Mouse (Mus musculus): ENCODE measurements around the gene Shox2. TPM values are rescaled to one million over a fixed set of nuclear protein-coding genes. Genes with fewer than 3 reads are reported as not detected.
A peak's percentile ranks its signal among the peaks of the same experiment; 100 is the strongest.

The Shox2 gene
- polyA plus RNA-seq (2016; fragmentation: Nextera tagmentation; extraction: Ambion mirVana): 12.3 and 17.2 TPM in 2 replicates

DNA sequence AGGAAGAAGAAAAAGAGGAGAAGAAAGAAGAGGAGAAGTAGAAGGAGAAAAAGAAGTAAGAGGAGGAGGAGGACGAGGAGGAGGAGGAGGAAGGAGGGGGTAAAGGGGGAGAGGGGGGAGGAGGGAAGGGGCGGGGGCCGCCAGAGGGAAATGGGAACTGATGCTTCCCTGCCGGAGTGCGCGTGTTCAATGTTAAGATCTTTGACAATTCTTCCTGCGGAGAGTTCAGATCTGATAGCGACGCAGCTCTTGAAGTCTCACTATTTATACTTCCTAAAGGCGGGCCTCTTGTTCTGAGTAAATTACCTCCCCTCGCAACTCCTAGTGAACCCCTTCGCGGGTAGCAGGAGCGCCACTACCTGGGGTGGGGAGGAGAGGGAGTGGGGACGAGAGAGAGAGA is at the start of gene Shox2:
TSS of gene Shox2 (minus strand) at position 66 of the 400 bp plus-strand sequence.
- WGBS: 0% methylated on average over 15 of the region's 15 CpGs
- Histone ChIP-seq H3K27me3 (ENCODE audit: insufficient read depth, poor library complexity, severe bottlenecking) (peaks cover 86% of the 10 kb centered on the region), H3K4me3 (peak within 1 kb of the TSS; percentile 62), H3K4me1 (replicated peaks) (peaks cover 46% of the 10 kb centered on the region), H3K9me3 (no peaks in the 10 kb centered on the region), H3K36me3 (no peaks in the 10 kb centered on the region), H3K27ac (peak within 1 kb of the TSS; percentile 81)
- no peak for DNase-seq (ENCODE audit: low spot score)

GRCm38 (mm10) chr3:66996820-66997219 is 15.2 kb upstream of the Shox2 start:
- Histone ChIP-seq H3K27me3 (ENCODE audit: insufficient read depth, poor library complexity, severe bottlenecking) (no peaks in the 10 kb centered on the region), H3K36me3 (peaks cover 52% of the 10 kb centered on the region), H3K4me3 (no peak overlapping the region), H3K9me3 (no peaks in the 10 kb centered on the region), H3K4me1 (replicated peaks) (no peaks in the 10 kb centered on the region), H3K27ac (no peak overlapping the region)
- WGBS: 92% methylated on average over 1 of the region's 1 CpGs
- no peak for DNase-seq (ENCODE audit: low spot score)

DNA sequence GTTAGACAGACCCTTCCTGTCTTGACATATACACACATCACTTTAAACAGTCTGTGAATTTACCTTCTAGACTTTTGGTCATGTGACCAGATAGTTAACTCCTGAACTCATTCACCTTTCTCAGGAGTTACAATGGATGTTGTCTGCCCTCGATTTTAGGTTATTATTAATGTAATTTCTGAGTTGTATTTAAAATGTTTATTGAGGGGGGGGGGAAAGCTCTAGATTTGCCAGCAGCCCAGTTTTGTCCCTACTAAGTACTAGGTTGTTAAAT is 4.7 kb upstream of the Shox2 start:
- peaks cover 26% of the 10 kb centered on the region for H3K4me1 ChIP-seq (replicated peaks)
- DNase-seq (ENCODE audit: low spot score): no peak
- peaks cover 41% of the 10 kb centered on the region for H3K27me3 ChIP-seq (ENCODE audit: insufficient read depth, poor library complexity, severe bottlenecking)
- H3K4me3 ChIP-seq: peak overlapping the region; percentile 71
- 12% methylated on average over 1 of the region's 1 CpGs for whole genome bisulfite sequencing
- H3K27ac ChIP-seq: peak overlapping the region; percentile 96
- H3K36me3 ChIP-seq: no peaks in the 10 kb centered on the region
- H3K9me3 ChIP-seq: no peaks in the 10 kb centered on the region

GRCm38 (mm10) chr3:66985539-66986286 is 4.1 kb upstream of the Shox2 start:
- DNase-seq (ENCODE audit: low spot score): peak; percentile 91
- H3K27me3 ChIP-seq (ENCODE audit: insufficient read depth, poor library complexity, severe bottlenecking): peaks cover 46% of the 10 kb centered on the region
- H3K9me3 ChIP-seq: no peaks in the 10 kb centered on the region
- H3K4me1 ChIP-seq (replicated peaks): peaks cover 31% of the 10 kb centered on the region
- H3K36me3 ChIP-seq: no peaks in the 10 kb centered on the region
- peak overlapping the region; percentile 71 for H3K4me3 ChIP-seq
- H3K27ac ChIP-seq: peak overlapping the region; percentile 96
- WGBS: under 1% methylated on average over 60 of the region's 60 CpGs

GRCm38 (mm10) chr3:66983481-66983880 is 1.9 kb upstream of the Shox2 start:
- Histone ChIP-seq H3K4me1 (replicated peaks) (peaks cover 42% of the 10 kb centered on the region), H3K36me3 (no peaks in the 10 kb centered on the region), H3K9me3 (no peaks in the 10 kb centered on the region), H3K27ac (no peak overlapping the region), H3K27me3 (ENCODE audit: insufficient read depth, poor library complexity, severe bottlenecking) (peaks cover 68% of the 10 kb centered on the region), H3K4me3 (no peak overlapping the region)
- WGBS: 12% methylated on average over 3 of the region's 3 CpGs
- no peak for DNase-seq (ENCODE audit: low spot score)

GRCm38 (mm10) chr3:66982181-66982911 is 775 bp upstream of the Shox2 start:
- Histone ChIP-seq H3K4me1 (replicated peaks) (peaks cover 43% of the 10 kb centered on the region), H3K9me3 (no peaks in the 10 kb centered on the region), H3K27me3 (ENCODE audit: insufficient read depth, poor library complexity, severe bottlenecking) (peaks cover 79% of the 10 kb centered on the region), H3K27ac (peak overlapping the region; percentile 81; the same call in 1 of the 2 replicates), H3K36me3 (no peaks in the 10 kb centered on the region), H3K4me3 (peak overlapping the region; percentile 62)
- peak; percentile 69 for DNase-seq (ENCODE audit: low spot score)
- under 1% methylated on average over 29 of the region's 29 CpGs for WGBS

DNA sequence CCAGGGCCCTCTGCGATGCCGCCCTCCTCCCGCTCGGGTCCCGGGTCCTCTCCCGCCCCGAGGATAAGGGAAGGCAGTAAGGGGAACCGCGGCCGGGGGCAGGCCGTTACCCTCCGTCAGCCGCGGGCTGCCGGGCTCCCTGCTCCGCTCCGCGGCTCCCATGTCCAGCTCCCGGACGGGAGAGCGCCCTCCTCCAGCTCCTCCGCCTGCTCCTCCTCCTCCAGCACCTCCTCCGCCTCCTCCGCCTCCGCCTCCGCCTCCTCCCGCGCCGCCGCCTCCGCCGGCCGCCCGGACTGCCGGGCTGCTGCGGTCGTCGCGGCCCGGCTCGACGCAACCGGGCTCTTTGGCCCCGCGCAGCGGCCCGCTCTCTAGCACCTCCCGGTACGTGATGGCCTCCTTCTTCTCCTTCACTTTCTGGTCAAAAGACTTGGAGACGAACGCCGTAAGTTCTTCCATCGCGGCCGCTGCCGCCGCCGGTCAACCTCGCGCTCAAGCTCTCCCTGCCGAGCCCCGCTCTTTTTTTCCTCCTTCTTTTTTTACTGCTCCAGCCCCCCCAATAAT is 390 bp downstream of the Shox2 start, which contains the start of gene Rsrc1:
TSS of gene Rsrc1 (plus strand) at position 290 of the 561 bp plus-strand sequence.
- peak; percentile 75 for DNase-seq (ENCODE audit: low spot score)
- Histone ChIP-seq H3K4me1 (replicated peaks) (peaks cover 41% of the 10 kb centered on the region), H3K27ac (peak within 1 kb of the TSS; percentile 81), H3K4me3 (peak within 1 kb of the TSS; percentile 62), H3K36me3 (no peaks in the 10 kb centered on the region), H3K27me3 (ENCODE audit: insufficient read depth, poor library complexity, severe bottlenecking) (peaks cover 91% of the 10 kb centered on the region), H3K9me3 (no peaks in the 10 kb centered on the region)
- under 1% methylated on average over 57 of the region's 62 CpGs for WGBS

DNA sequence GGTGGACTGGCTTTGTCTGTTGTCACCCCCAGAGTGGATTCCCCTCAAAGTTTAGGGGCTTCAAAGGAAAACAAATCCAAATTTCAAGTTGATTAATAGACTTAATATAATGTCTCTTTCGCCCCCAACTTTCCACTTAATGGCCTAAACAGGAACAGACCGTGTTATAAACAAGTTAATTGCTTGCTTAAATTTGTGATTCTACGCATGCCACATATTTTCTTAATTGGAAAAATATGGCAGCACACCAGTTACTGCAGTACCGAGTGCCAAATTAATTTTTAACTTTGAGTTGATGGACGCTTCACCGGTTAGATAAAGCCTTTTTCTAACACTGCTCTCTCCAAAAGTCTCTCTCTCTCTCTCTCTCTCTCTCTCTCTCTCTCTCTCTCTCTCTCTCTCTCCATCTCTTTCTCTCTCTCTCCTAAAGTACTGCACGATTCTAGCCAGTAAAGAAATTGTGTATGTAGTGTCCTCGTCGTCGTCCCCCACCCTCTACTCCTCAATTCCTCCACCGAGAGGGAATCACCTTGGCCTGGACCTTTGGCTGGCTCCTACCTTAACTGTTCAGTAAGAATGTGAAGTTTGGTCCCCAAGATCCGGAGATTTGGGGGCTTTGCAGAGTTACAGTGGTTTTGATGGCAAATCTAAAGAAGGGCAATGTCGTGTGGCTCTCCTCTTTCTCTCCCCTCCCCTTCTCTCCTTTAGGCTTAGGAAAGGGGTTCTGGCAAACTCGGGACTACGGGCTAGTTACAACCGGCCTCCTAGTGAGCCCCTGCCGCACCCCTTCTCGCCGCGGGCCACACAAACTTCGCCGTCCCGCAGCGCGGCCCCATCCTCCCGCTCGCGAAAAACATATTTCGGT is 1.2 kb downstream of the Shox2 start:
- H3K4me1 ChIP-seq (replicated peaks): peaks cover 39% of the 10 kb centered on the region
- peaks cover 99% of the 10 kb centered on the region for H3K27me3 ChIP-seq (ENCODE audit: insufficient read depth, poor library complexity, severe bottlenecking)
- WGBS: 2% methylated on average over 29 of the region's 29 CpGs
- H3K4me3 ChIP-seq: peak overlapping the region; percentile 62
- H3K27ac ChIP-seq: peak overlapping the region; percentile 81
- no peaks in the 10 kb centered on the region for H3K9me3 ChIP-seq
- peak; percentile 44 for DNase-seq (ENCODE audit: low spot score)
- no peaks in the 10 kb centered on the region for H3K36me3 ChIP-seq

DNA sequence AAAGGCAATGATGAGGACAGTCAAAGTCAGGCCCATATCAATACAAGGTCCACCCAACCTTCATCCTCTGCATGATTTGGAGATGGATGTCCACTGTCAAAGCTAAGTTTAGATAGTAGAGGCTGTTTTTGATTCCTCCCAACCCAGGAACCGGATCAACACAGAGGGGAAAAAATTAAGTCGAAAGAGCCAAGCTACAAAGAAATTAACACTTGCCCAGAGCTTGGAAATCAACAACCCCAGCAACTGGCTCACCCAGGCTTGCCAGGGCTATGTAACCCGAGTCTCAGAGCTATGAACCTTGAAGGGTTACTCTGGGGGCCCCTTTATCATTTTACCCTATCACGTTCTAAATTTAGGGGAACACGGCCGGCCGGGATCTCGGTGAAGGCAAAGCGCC is 2.1 kb downstream of the Shox2 start:
- H3K36me3 ChIP-seq: no peaks in the 10 kb centered on the region
- peaks cover 100% of the 10 kb centered on the region for H3K27me3 ChIP-seq (ENCODE audit: insufficient read depth, poor library complexity, severe bottlenecking)
- peaks cover 39% of the 10 kb centered on the region for H3K4me1 ChIP-seq (replicated peaks)
- H3K4me3 ChIP-seq: peak overlapping the region; percentile 62
- 4% methylated on average over 9 of the region's 9 CpGs for WGBS
- no peak overlapping the region for H3K27ac ChIP-seq
- no peaks in the 10 kb centered on the region for H3K9me3 ChIP-seq
- DNase-seq (ENCODE audit: low spot score): peak; percentile 33

- peak; percentile 60 for DNase-seq (ENCODE audit: low spot score)
- H3K27ac ChIP-seq: peak overlapping the region; percentile 74
- no peaks in the 10 kb centered on the region for H3K9me3 ChIP-seq
- peak overlapping the region; percentile 62 for H3K4me3 ChIP-seq
- peaks cover 100% of the 10 kb centered on the region for H3K27me3 ChIP-seq (ENCODE audit: insufficient read depth, poor library complexity, severe bottlenecking)
- peaks cover 40% of the 10 kb centered on the region for H3K4me1 ChIP-seq (replicated peaks)
- no peaks in the 10 kb centered on the region for H3K36me3 ChIP-seq
- WGBS: under 1% methylated on average over 45 of the region's 45 CpGs
Observed at GRCm38 (mm10) chr3:66978457-66979381, 2.9 kb downstream of the Shox2 start.

GRCm38 (mm10) chr3:66977811-66978456 is 3.6 kb downstream of the Shox2 start:
- Histone ChIP-seq H3K9me3 (no peaks in the 10 kb centered on the region), H3K4me1 (replicated peaks) (peaks cover 47% of the 10 kb centered on the region), H3K4me3 (peak overlapping the region; percentile 62; the same call in 1 of the 2 replicates), H3K27ac (0 out of 2 replicates have a peak overlapping the region, but pooled peaks have one; percentile 74), H3K36me3 (no peaks in the 10 kb centered on the region), H3K27me3 (ENCODE audit: insufficient read depth, poor library complexity, severe bottlenecking) (peaks cover 100% of the 10 kb centered on the region)
- 1% methylated on average over 25 of the region's 25 CpGs for WGBS
- DNase-seq (ENCODE audit: low spot score): peak; percentile 38
